Mouse (Mus musculus) frontal cortex, adult 2 months (tissue): Measurements from ENCODE around the gene Smgc. TPM values are rescaled to one million over a fixed set of nuclear protein-coding genes. Genes with fewer than 3 reads are reported as not detected.
"Not testable (repeated sequence)": the region's sequence is repeated elsewhere in the genome, so short reads cannot be mapped to it uniquely, and the experiment has no call there.

Source experiments
- DNase-seq, 2 experiments: peaks; one replicate each; pipeline ENCODE4 v3.0.0; 2022; ENCODE audit warnings: low spot score in 1 of 2; ENCODE audit errors: extremely low spot score in 1 of 2
- polyA plus RNA-seq: library from polyadenylated mRNA; depleted of rRNA; stranded (reverse); fragments of >200 nt; gene quantifications from 2 replicates; pipeline ENCODE4 v1.2.3, GENCODE M21; 2012; rRNA removed

Gene Smgc
- polyA plus RNA-seq, result not detected in 2 replicates

DNA sequence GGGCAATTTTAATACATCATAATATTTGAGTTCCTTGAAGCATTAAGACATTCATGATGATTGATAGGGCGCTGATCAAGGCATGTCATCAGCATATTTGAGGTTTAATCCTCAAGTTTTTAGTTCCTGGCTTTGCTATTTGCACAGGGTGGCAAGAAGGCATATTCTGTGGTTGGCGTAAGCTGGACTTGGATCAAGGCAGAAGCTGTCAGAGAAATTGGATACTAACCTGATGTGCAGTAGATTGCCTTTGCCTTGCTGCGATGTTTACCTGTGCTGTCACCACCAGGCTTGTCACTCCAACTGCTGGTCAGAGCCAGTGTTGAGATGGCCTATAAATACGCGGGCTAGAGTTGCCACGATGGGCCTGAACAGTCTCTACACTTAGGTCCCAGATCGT, at the start of gene Smgc:
TSS of gene Smgc (plus strand) at position 301 of the 400 bp plus-strand sequence.
- no peak for DNase-seq

DNA sequence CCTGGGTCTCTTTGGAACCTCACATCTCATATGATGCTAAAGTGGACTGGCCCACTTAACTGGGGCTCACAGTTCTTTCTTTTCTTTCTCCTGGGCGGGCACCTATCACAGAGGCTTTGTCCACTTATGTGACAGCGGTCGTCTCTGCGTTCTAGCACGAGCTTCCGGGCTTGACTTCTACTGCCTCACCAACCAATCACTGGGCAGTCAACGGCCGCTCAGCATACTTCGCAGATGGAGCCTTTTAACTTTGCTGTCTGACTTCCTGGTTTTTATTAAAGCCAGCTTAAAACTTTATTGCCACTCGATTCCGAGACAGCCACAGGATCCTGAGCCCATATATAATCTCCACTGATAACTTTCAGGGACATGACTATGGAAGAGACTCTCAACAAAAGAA, 49.7 kb upstream of the Smgc start:
- DNase-seq, result no peak

DNA sequence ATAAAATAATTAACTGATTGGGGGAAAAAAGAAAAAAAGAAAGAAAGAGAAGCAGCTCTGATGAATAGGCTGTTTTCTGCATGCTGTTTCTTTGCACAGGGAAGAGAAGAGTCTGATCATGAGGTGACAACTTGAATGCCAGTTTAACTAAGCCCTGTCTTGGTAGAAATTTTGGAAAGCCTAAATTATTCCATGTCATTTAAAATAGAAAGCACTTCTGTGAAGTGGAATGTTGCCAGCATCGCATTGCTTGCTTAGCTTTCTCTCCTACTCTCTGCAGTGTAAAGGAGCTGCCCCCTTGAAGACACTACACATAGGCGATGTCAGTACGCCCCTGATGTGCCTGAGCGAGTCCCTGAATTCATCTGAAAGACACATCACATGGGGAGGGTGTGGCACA, 31.6 kb upstream of the Smgc start:
- peak; percentile 9 to 54 for DNase-seq

DNA sequence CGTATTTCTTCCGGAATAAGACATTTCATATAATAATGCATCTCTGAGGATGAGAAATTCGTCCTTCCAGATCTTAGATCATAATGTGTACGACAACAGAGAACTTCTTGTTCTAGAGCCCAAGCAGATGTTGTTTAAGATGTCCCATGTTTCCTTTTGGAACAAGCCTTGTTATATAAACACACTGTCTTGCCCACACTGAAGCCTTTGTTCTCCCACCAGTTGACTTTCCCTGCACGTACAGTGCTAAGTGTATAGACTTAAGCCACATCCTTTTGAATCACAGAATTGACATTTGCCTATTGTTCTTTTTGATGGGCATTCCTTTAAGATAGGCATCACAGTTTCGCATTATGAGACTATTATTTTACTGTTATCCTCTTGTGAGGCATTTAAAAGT, 2.7 kb upstream of the Smgc start:
- DNase-seq, result no peak

DNA sequence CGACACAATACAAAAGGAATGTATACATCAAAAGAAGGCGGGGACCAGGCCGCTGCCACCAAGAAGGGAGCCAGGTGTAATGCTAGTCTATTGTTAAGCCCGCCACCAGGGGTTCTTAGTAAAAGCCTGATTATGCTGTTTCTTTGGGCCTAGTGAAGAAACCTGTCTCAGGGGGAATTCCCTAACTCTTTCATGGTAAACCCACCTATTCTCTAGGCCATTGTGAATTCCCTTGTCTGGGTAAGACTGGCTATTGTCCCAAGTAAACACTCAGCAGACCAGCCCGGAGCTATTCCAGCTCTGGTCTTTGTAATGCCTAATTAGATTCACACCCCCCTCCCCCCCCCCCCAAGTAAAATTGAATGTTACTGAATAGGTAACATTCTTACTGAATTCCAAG, 26.1 kb downstream of the Smgc start:
- not testable (repeated sequence) for DNase-seq

DNA sequence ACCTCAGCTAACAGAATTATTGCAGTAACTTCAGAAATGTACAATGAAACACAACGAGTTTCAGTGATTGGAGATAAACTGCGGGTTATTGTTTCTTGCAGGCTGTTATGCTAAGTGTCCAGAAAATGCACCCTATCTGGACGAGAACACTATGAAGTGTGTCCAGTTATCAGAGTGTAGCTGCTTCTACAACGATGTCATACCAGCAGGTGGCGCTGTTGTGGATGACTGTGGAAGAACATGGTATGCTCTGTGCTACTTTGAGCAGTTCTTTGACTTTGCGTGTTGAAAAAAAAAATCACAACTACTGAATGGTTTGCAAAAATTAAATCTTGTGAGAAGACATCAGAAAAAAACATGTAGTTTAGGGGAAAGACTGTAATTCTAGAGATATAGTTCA, 62.2 kb downstream of the Smgc start:
- peak in 1 of 2 experiments; percentile 12 for DNase-seq

DNA sequence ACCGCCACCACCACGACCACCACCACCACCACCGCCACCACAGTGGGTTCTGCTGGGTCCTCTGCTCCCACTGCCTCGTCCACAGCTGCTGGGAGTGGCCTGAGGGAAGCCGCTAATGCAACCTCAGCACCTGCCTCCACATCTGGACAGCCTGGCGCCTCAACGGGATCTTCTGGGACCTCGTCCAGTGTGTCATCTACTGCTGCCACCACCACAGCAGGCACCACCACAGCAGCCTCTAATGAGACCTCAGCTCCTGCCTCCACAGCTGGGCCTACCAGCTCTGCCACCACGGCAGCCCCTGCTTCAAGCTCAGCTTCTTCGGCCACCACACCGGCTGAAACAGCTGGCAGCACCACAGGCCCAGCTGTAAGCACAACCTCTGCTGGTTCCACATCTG, 69.0 kb downstream of the Smgc start:
- peak in 1 of 2 experiments; percentile 58 for DNase-seq

Other genes starting within 250 kb of the Smgc start
- 12.2 and 17.2 TPM in 2 replicates for gene Lrrk2, start 165.1 kb upstream of the Smgc start, polyA plus RNA-seq
- gene Cntn1, start 212.9 kb downstream of the Smgc start, polyA plus RNA-seq, result 124 and 136 TPM in 2 replicates